Mouse (Mus musculus) midbrain, embryonic 12.5 days (tissue): ENCODE measurements around the gene Dnajc13. TPM values are rescaled to one million over a fixed set of nuclear protein-coding genes. Genes with fewer than 3 reads are reported as not detected.

Experiments
- ATAC-seq: fragments of 200-750 bp; cut with Nextera tagmentation; 2 replicates; pipeline ENCODE4 v1.8.0; 2017; ENCODE audit warnings: low read depth, moderate TSS enrichment, moderate library complexity; ENCODE audit not compliant: low FRiP score
- H3K27ac ChIP-seq: fragments of 300-500 bp; sonication (generic); replicated peaks from 2 replicates; pipeline ENCODE4 v1.5.1; 2016; ENCODE audit warnings: mild to moderate bottlenecking
- H3K27me3 ChIP-seq: fragments of 300-500 bp; sonication (generic); 2 replicates; pipeline ENCODE4 v1.6.1; 2016; ENCODE audit warnings: mild to moderate bottlenecking
- H3K36me3 ChIP-seq: fragments of 300-500 bp; sonication (generic); 2 replicates; pipeline ENCODE4 v1.6.1; 2016
- H3K4me1 ChIP-seq: fragments of 300-500 bp; sonication (generic); 2 replicates; pipeline ENCODE4 v1.6.1; 2016
- H3K4me2 ChIP-seq: fragments of 300-500 bp; sonication (generic); replicated peaks from 2 replicates; pipeline ENCODE4 v1.6.1; 2016; ENCODE audit warnings: mild to moderate bottlenecking, moderate library complexity
- H3K4me3 ChIP-seq: fragments of 300-500 bp; sonication (generic); 2 replicates; pipeline ENCODE4 v1.5.1; 2016; ENCODE audit warnings: mild to moderate bottlenecking
- H3K9ac ChIP-seq: fragments of 300-500 bp; sonication (generic); replicated peaks from 2 replicates; pipeline ENCODE4 v1.6.1; 2016; ENCODE audit warnings: mild to moderate bottlenecking, moderate library complexity
- H3K9me3 ChIP-seq: fragments of 300-500 bp; sonication (generic); 2 replicates; pipeline ENCODE4 v1.6.1; 2016; ENCODE audit warnings: mild to moderate bottlenecking
- WGBS: fragments of 180-500 bp; shearing (Covaris S2); methylation state at CpG from one replicate; pipeline ENCODE4 v1.1.7; 2016; 5-methylcytosine and 5-hydroxymethylcytosine counted together
- polyA plus RNA-seq: library from polyadenylated mRNA; unstranded; fragments of >200 nt; fragmentation: Nextera tagmentation; extraction: Ambion mirVana; gene quantifications from 2 replicates; pipeline ENCODE4 v1.2.1, GENCODE M21; 2016

Gene Dnajc13
- polyA plus RNA-seq, 1 experiment from 2014 or later, result 24.2 TPM

DNA sequence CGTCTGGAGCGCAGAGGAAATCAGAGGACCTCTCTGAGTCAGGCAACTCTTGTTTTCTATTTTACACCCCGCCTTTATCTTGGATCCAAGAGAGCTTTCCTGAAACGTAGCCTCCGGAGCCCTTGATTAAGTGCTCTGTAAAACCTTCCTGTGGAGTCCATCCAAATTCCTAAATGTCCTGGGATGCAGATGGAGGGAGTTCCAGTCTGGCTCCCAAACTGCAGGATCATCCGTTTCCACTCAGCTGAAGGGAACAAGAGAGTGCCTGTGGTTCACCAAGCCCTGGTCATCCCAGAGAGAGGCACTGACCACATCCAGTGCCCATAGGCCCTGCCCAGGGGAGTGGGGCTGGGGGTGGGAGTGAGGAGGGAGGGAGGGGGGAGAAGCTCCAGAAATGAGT lies 160.4 kb downstream of the Dnajc13 start:
- Histone ChIP-seq H3K9ac (no peak overlapping the region), H3K4me1 (no peaks in the 10 kb centered on the region), H3K27me3 (no peaks in the 10 kb centered on the region), H3K4me2 (no peak overlapping the region), H3K36me3 (no peaks in the 10 kb centered on the region), H3K4me3 (no peak overlapping the region), H3K27ac (no peak overlapping the region), H3K9me3 (no peaks in the 10 kb centered on the region)
- WGBS, result 39% methylated on average over 6 of the region's 6 CpGs
- no peak for ATAC-seq

DNA sequence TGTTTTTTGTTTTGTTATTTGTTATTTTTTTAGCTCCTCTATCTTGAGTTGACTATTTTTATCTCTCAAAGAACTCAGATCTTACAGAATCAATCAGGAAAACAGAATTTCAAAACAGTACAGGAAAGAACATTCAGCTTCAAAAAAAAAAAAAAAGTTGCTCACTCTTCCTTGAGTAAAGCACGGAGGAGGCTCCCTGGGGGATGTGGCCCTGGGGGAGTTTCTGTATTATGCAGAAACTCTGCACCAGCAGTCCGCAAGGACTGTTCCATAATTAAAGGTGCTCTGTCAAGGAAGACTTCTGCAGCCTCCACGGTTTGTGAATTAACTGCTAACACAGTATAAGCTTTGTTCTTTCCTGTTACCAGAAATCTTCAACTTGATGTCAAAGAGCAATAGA lies 161.3 kb downstream of the Dnajc13 start:
- Histone ChIP-seq H3K9me3 (no peaks in the 10 kb centered on the region), H3K4me3 (no peak overlapping the region), H3K4me2 (no peak overlapping the region), H3K4me1 (no peaks in the 10 kb centered on the region), H3K36me3 (no peaks in the 10 kb centered on the region), H3K9ac (no peak overlapping the region), H3K27me3 (no peaks in the 10 kb centered on the region), H3K27ac (no peak overlapping the region)
- no peak for ATAC-seq
- WGBS, result 40% methylated on average over 3 of the region's 3 CpGs

Other genes starting within 250 kb of the Dnajc13 start
- not detected in 2 replicates for gene Gm28305, start 222.3 kb downstream of the Dnajc13 start, polyA plus RNA-seq
- gene Uba5, start 199.8 kb downstream of the Dnajc13 start, polyA plus RNA-seq, result 60.5 and 62.9 TPM in 2 replicates
- 7.8 and 8.7 TPM in 2 replicates for gene Acad11, start 199.6 kb downstream of the Dnajc13 start, polyA plus RNA-seq
- gene Ackr4, start 136.0 kb downstream of the Dnajc13 start, polyA plus RNA-seq, result 0.48 and 0.69 TPM in 2 replicates
- 0.09 and 0.17 TPM in 2 replicates for gene Acpp, start 74.8 kb upstream of the Dnajc13 start, polyA plus RNA-seq